ENCODE assay signal across 8 mouse cellular contexts in the genomic region with DNA sequence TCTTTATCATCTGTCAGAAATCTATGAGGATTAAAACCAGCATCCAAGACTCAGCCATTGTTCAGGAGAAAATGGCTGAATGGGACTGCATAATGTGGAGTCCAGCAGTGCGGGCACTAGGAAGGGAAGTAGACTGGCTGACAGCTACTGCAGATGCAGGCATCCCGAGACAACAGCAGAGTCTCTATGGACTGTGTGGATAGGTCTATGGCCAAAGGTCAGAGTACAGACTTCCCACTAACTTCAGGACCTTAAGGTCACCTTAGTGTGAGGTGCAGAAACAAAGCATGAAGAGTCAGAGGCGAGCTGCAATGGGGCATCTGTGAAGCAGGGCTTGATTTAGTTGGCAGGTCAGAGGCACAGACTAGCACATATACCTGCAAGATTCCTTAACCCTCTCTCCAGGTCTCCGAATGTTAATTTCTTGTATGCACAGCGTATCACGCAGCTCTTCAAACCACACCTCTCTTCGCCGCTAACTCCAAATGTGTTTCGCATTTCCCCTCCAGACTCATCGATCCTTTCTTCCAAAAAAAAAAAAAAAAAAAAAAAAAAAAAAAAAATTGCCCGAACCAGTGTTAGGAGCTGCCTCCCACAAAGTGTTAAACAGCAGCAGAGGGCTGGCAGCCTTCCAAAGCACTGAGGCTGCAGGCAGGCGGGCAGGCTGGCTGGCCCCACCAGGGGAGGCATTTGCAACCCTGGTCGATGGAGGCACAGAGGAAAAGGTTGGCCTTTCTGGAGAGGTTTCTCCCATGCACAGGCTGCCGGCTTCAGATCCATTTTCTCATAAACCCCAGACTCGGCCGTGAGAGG.
DNase-seq lines count a peak whose midpoint lies in the region; ATAC-seq lines count a peak whose summit lies in the region.

No protein-coding gene starts in this region.

- WGBS in forebrain, embryonic 16.5 days, result 9% methylated on average over 16 of the region's 16 CpGs
- 33% methylated on average over 16 of the region's 16 CpGs for WGBS in kidney, embryonic 14.5 days
- WGBS in limb, embryonic 15.5 days, result 13% methylated on average over 16 of the region's 16 CpGs
- 14% methylated on average over 16 of the region's 16 CpGs for WGBS in neural tube, embryonic 13.5 days

- H3K9ac ChIP-seq in forebrain, embryonic 16.5 days (replicated peaks; ENCODE audit: low read depth, low read length), result peak overlapping the region; percentile 31
- H3K9ac ChIP-seq in kidney, embryonic 14.5 days (ENCODE audit: low read depth, low read length), result no peak overlapping the region
- H3K9ac ChIP-seq in limb, embryonic 15.5 days, result no peak overlapping the region
- H3K9ac ChIP-seq in neural tube, embryonic 13.5 days, result peak overlapping the region; percentile 61

- no peak overlapping the region for H3K4me3 ChIP-seq in forebrain, embryonic 16.5 days (replicated peaks; ENCODE audit: low read length)
- no peak overlapping the region for H3K4me3 ChIP-seq in kidney, embryonic 14.5 days (ENCODE audit: low read length)
- no peak overlapping the region for H3K4me3 ChIP-seq in limb, embryonic 15.5 days
- no peak overlapping the region for H3K4me3 ChIP-seq in neural tube, embryonic 13.5 days

- DNase-seq in MN1 (ENCODE audit: low spot score), result peak; percentile 80
- DNase-seq in NIH3T3 (ENCODE audit: low read depth), result peak; percentile 44
- no peak for DNase-seq in urinary bladder, postnatal 25 days (ENCODE audit: low spot score)

- peak; percentile 87 for ATAC-seq in forebrain, embryonic 16.5 days
- ATAC-seq in kidney, embryonic 14.5 days (ENCODE audit: low FRiP score, low TSS enrichment), result 0 out of 2 replicates have a peak, but pooled peaks have one; percentile 43
- ATAC-seq in limb, embryonic 15.5 days (ENCODE audit: insufficient number of reproducible peaks, low FRiP score, low TSS enrichment, low read depth), result 0 out of 2 replicates have a peak, but pooled peaks have one; percentile 30
- peak; percentile 71 for ATAC-seq in neural tube, embryonic 13.5 days (ENCODE audit: low read depth)
- no peak for ATAC-seq in monocyte, adult 5-6 weeks (replicated peaks; ENCODE audit: insufficient number of reproducible peaks, low FRiP score, low TSS enrichment, poor library complexity, severe bottlenecking)

- H3K27me3 ChIP-seq in forebrain, embryonic 16.5 days (replicated peaks; ENCODE audit: control insufficient read depth, insufficient read depth, low read length), result no peaks in the 10 kb centered on the region
- H3K27me3 ChIP-seq in kidney, embryonic 14.5 days (ENCODE audit: control insufficient read depth, insufficient read depth, low read length), result no peaks in the 10 kb centered on the region
- H3K27me3 ChIP-seq in limb, embryonic 15.5 days, result no peaks in the 10 kb centered on the region
- H3K27me3 ChIP-seq in neural tube, embryonic 13.5 days, result no peaks in the 10 kb centered on the region

- peak overlapping the region; percentile 35 for H3K4me2 ChIP-seq in forebrain, embryonic 16.5 days (ENCODE audit: low read length)
- no peak overlapping the region for H3K4me2 ChIP-seq in kidney, embryonic 14.5 days (replicated peaks; ENCODE audit: low read depth, low read length)
- H3K4me2 ChIP-seq in limb, embryonic 15.5 days, result peak overlapping the region; percentile 29
- peak overlapping the region; percentile 28 for H3K4me2 ChIP-seq in neural tube, embryonic 13.5 days

- H3K9me3 ChIP-seq in forebrain, embryonic 16.5 days (ENCODE audit: control insufficient read depth, low read length), result no peaks in the 10 kb centered on the region
- no peaks in the 10 kb centered on the region for H3K9me3 ChIP-seq in kidney, embryonic 14.5 days (ENCODE audit: control insufficient read depth, low read length)
- H3K9me3 ChIP-seq in limb, embryonic 15.5 days, result no peaks in the 10 kb centered on the region
- no peaks in the 10 kb centered on the region for H3K9me3 ChIP-seq in neural tube, embryonic 13.5 days

- no peaks in the 10 kb centered on the region for H3K36me3 ChIP-seq in forebrain, embryonic 16.5 days (ENCODE audit: control insufficient read depth, insufficient read depth)
- no peaks in the 10 kb centered on the region for H3K36me3 ChIP-seq in kidney, embryonic 14.5 days (ENCODE audit: control insufficient read depth, insufficient read depth, low read length)
- H3K36me3 ChIP-seq in limb, embryonic 15.5 days, result no peaks in the 10 kb centered on the region
- H3K36me3 ChIP-seq in neural tube, embryonic 13.5 days, result no peaks in the 10 kb centered on the region

- peaks cover 23% of the 10 kb centered on the region for H3K4me1 ChIP-seq in forebrain, embryonic 16.5 days (replicated peaks; ENCODE audit: control insufficient read depth, insufficient read depth, low read length)
- no peaks in the 10 kb centered on the region for H3K4me1 ChIP-seq in kidney, embryonic 14.5 days (ENCODE audit: control insufficient read depth, insufficient read depth, low read length)
- H3K4me1 ChIP-seq in limb, embryonic 15.5 days, result peaks cover 15% of the 10 kb centered on the region
- H3K4me1 ChIP-seq in neural tube, embryonic 13.5 days (replicated peaks), result peaks cover 32% of the 10 kb centered on the region

- H3K27ac ChIP-seq in forebrain, embryonic 16.5 days (ENCODE audit: low read length), result peak overlapping the region; percentile 51
- H3K27ac ChIP-seq in kidney, embryonic 14.5 days (ENCODE audit: low read depth, low read length), result no peak overlapping the region
- H3K27ac ChIP-seq in limb, embryonic 15.5 days, result no peak overlapping the region
- peak overlapping the region; percentile 93 for H3K27ac ChIP-seq in neural tube, embryonic 13.5 days (replicated peaks)

Comparison
In these comparisons a context has a peak if more than half of its experiments do, and no peak if none do; other contexts are left out.
1. H3K27ac ChIP-seq: peak in forebrain, embryonic 16.5 days (single experiment) and neural tube, embryonic 13.5 days (single experiment); none in kidney, embryonic 14.5 days (single experiment) and limb, embryonic 15.5 days (single experiment).
2. H3K9ac ChIP-seq: peak in forebrain, embryonic 16.5 days (single experiment) and neural tube, embryonic 13.5 days (single experiment); none in kidney, embryonic 14.5 days (single experiment) and limb, embryonic 15.5 days (single experiment).